ENCODE assay signal across 8 mouse cellular contexts in the genomic region with DNA sequence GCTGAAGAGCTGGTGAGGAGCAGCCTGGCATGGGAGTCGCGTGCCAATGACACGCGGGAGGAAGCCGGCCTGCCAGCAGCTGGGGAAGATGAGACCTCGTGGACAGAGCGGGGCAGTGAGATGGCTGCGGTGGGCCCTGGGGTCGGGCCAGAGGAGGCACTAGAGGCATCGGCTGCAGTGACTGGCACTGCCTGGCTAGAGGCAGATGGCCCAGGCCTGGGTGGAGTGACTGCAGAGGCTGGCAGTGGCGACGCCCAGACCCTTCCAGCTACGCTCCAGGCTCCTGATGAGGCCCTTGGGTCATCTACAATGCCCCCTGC. TPM values are rescaled to one million over a fixed set of nuclear protein-coding genes. Genes with fewer than 3 reads are reported as not detected.
DNase-seq lines count a peak whose midpoint lies in the region; ATAC-seq and TF ChIP-seq lines count a peak whose summit lies in the region.

No protein-coding gene starts in this region.

- H3K9ac ChIP-seq in liver, embryonic 12.5 days: no peak overlapping the region
- H3K9ac ChIP-seq in stomach, postnatal 0 days (ENCODE audit: low read length): peak overlapping the region; percentile 51; the same call in 1 of the 2 replicates

- H3K4me2 ChIP-seq in liver, embryonic 12.5 days: peak overlapping the region; percentile 92
- H3K4me2 ChIP-seq in stomach, postnatal 0 days (replicated peaks; ENCODE audit: low read depth): peak overlapping the region; percentile 100

- H3K9me3 ChIP-seq in liver, embryonic 12.5 days (replicated peaks): no peaks in the 10 kb centered on the region
- H3K9me3 ChIP-seq in stomach, postnatal 0 days (ENCODE audit: control insufficient read depth, low read length): no peaks in the 10 kb centered on the region

- H3K36me3 ChIP-seq in thymus, adult 2 months (ENCODE audit: control insufficient read depth, insufficient read depth, low read length): peaks cover 3% of the 10 kb centered on the region; the same call in 1 of the 2 replicates
- peaks cover 4% of the 10 kb centered on the region; the same call in 1 of the 2 replicates for H3K36me3 ChIP-seq in liver, embryonic 12.5 days
- H3K36me3 ChIP-seq in stomach, postnatal 0 days (ENCODE audit: control insufficient read depth, insufficient read depth, low read length): no peaks in the 10 kb centered on the region

- peak overlapping the region; percentile 84 for H3K4me3 ChIP-seq in gastrocnemius, adult 2 months
- 0 out of 2 replicates have a peak overlapping the region, but pooled peaks have one; percentile 10 for H3K4me3 ChIP-seq in thymus, adult 2 months (ENCODE audit: control insufficient read depth, insufficient read depth, low read length)
- peak overlapping the region; percentile 64 for H3K4me3 ChIP-seq in liver, embryonic 12.5 days
- peak overlapping the region; percentile 70 for H3K4me3 ChIP-seq in stomach, postnatal 0 days (ENCODE audit: low read depth, low read length)

- no peak for DNase-seq in gastrocnemius, adult 2 months
- DNase-seq in gastrocnemius, postnatal 36 days: no peak
- no peak for DNase-seq in thymus, adult 2 months
- no peak for DNase-seq in thymus, postnatal 25 days
- no peak for DNase-seq in stomach, postnatal 0 days (ENCODE audit: low spot score)
- no peak for DNase-seq in left cerebral cortex, adult 11 months (ENCODE audit: low spot score)
- no peak for DNase-seq in ovary, adult 18-20 months (ENCODE audit: low spot score)

- TF ChIP-seq CTCF in gastrocnemius, adult 2 months (IDR thresholded peaks at IDR 0.05): no peak
- TF ChIP-seq CTCF in thymus, adult 2 months (IDR thresholded peaks at IDR 0.05; ENCODE audit: borderline replicate concordance, control insufficient read depth, extremely low read depth, insufficient read depth, low read length, poor library complexity): 0 out of 2 replicates have a peak, but pooled peaks have one; percentile 34
- TF ChIP-seq CTCF in stomach, postnatal 0 days (IDR thresholded peaks at IDR 0.05; ENCODE audit: low read depth): no peak

- no peak for TF ChIP-seq EP300 in stomach, postnatal 0 days (optimal IDR thresholded peaks at IDR 0.05)

- peaks cover 15% of the 10 kb centered on the region for H3K4me1 ChIP-seq in thymus, adult 2 months (replicated peaks; ENCODE audit: control insufficient read depth, insufficient read depth, low read length)
- H3K4me1 ChIP-seq in liver, embryonic 12.5 days: peaks cover 21% of the 10 kb centered on the region
- H3K4me1 ChIP-seq in stomach, postnatal 0 days (replicated peaks; ENCODE audit: control insufficient read depth, insufficient read depth): no peaks in the 10 kb centered on the region; the same call in 1 of the 2 replicates

- 37% methylated on average over 13 of the region's 13 CpGs for WGBS in thymus, adult 2 months
- 37% methylated on average over 13 of the region's 13 CpGs for WGBS in liver, embryonic 12.5 days (ENCODE audit: insufficient replicate concordance)
- 35% methylated on average over 13 of the region's 13 CpGs for WGBS in stomach, postnatal 0 days

- H3K27me3 ChIP-seq in thymus, adult 2 months (ENCODE audit: control insufficient read depth, insufficient read depth, low read length): peaks cover 18% of the 10 kb centered on the region
- peaks cover 58% of the 10 kb centered on the region for H3K27me3 ChIP-seq in liver, embryonic 12.5 days (replicated peaks)
- H3K27me3 ChIP-seq in stomach, postnatal 0 days (ENCODE audit: control insufficient read depth, insufficient read depth, low read length): 0 out of 2 replicates have a peak, but pooled peaks cover 2% of the 10 kb centered on the region

- no peak for TF ChIP-seq POLR2A in thymus, adult 2 months (IDR thresholded peaks at IDR 0.05; ENCODE audit: control insufficient read depth, extremely low read depth, insufficient read depth, low read length, poor library complexity)

- H3K27ac ChIP-seq in gastrocnemius, adult 2 months: no peak overlapping the region
- no peak overlapping the region for H3K27ac ChIP-seq in thymus, adult 2 months (ENCODE audit: control insufficient read depth, insufficient read depth, low read length)
- no peak overlapping the region for H3K27ac ChIP-seq in liver, embryonic 12.5 days
- H3K27ac ChIP-seq in stomach, postnatal 0 days (replicated peaks): no peak overlapping the region

- intact Hi-C loops in gastrocnemius, adult 2 months (cut with DNase I): no loop called here
- intact Hi-C loops in gastrocnemius, postnatal 36 days (cut with DNase I): no loop called here

- peak; percentile 19; the same call in 1 of the 2 replicates for ATAC-seq in liver, embryonic 12.5 days
- peak; percentile 9 for ATAC-seq in stomach, postnatal 0 days (ENCODE audit: low FRiP score, low TSS enrichment)

RNA-seq across cellular contexts. Expression of gene Cspg5, which starts 2.7 kb away (rescaled TPM):
- total RNA-seq in gastrocnemius, adult 2 months (2021): under 1 TPM in 1 of 2 experiments, not detected in 1; 0.25 TPM
- under 1 TPM in 1 of 2 experiments, not detected in 1; 0.18 TPM for total RNA-seq in gastrocnemius, postnatal 36 days (2021)
- 0.61 and 0.93 TPM in 2 replicates for polyA plus RNA-seq in thymus, adult 2 months (2012; rRNA removed)
- polyA plus RNA-seq in liver, embryonic 12.5 days (2016; fragmentation: Nextera tagmentation; extraction: Ambion mirVana): 0.19 and 0.31 TPM in 2 replicates
- 3.0 and 3.3 TPM in 2 replicates for polyA plus RNA-seq in stomach, postnatal 0 days (2015; fragmentation: Nextera tagmentation; extraction: Ambion mirVana)

RNA-seq across cellular contexts. Expression of gene Elp6, which starts 58.7 kb away (rescaled TPM):
- total RNA-seq in gastrocnemius, adult 2 months (2021): 1 to 10 TPM; 2.6 to 3.3 TPM
- total RNA-seq in gastrocnemius, postnatal 36 days (2021): 1 to 10 TPM; 2.8 to 3.1 TPM
- 21.0 and 26.9 TPM in 2 replicates for polyA plus RNA-seq in thymus, adult 2 months (2012; rRNA removed)
- polyA plus RNA-seq in liver, embryonic 12.5 days (2016; fragmentation: Nextera tagmentation; extraction: Ambion mirVana): 14.1 and 16.5 TPM in 2 replicates
- 10.1 and 11.6 TPM in 2 replicates for polyA plus RNA-seq in stomach, postnatal 0 days (2015; fragmentation: Nextera tagmentation; extraction: Ambion mirVana)

Comparison
In these comparisons a context has a peak if more than half of its experiments do, and no peak if none do; other contexts are left out.
1. H3K4me3 ChIP-seq: peak in every context shown above with its lines; median percentile 84 in gastrocnemius, adult 2 months; 70 in stomach, postnatal 0 days; 64 in liver, embryonic 12.5 days; 10 in thymus, adult 2 months.